Mouse (Mus musculus) lung, embryonic 16.5 days (tissue): ENCODE measurements around the gene Rab29. TPM values are rescaled to one million over a fixed set of nuclear protein-coding genes. Genes with fewer than 3 reads are reported as not detected.
"Not testable (repeated sequence)": the region's sequence is repeated elsewhere in the genome, so short reads cannot be mapped to it uniquely, and the experiment has no call there.

Source experiments
- ATAC-seq: fragments of 200-750 bp; cut with Nextera tagmentation; 2 replicates; pipeline ENCODE4 v1.8.0; 2017; ENCODE audit warnings: low read depth, mild to moderate bottlenecking, moderate library complexity
- H3K27ac ChIP-seq: fragments of 300-500 bp; sonication (generic); 2 replicates; pipeline ENCODE4 v1.5.1; 2014; ENCODE audit warnings: mild to moderate bottlenecking, control low read depth, low read length
- H3K27me3 ChIP-seq: fragments of 300-500 bp; sonication (generic); 2 replicates; pipeline ENCODE4 v1.6.1; 2014; ENCODE audit warnings: low read depth, low read length, mixed read lengths; ENCODE audit not compliant: control insufficient read depth, insufficient read depth
- H3K36me3 ChIP-seq: fragments of 300-500 bp; sonication (generic); 2 replicates; pipeline ENCODE4 v1.6.1; 2014; ENCODE audit warnings: low read length; ENCODE audit not compliant: control insufficient read depth, insufficient read depth
- H3K4me1 ChIP-seq: fragments of 300-500 bp; sonication (generic); replicated peaks from 2 replicates; pipeline ENCODE4 v1.6.1; 2014; ENCODE audit warnings: low read length, mixed read lengths; ENCODE audit not compliant: control insufficient read depth, insufficient read depth
- H3K4me2 ChIP-seq: fragments of 300-500 bp; sonication (generic); 2 replicates; pipeline ENCODE4 v1.6.1; 2014; ENCODE audit warnings: low read depth, low read length, control low read depth
- H3K4me3 ChIP-seq: fragments of 300-500 bp; sonication (generic); 2 replicates; pipeline ENCODE4 v1.5.1; 2014; ENCODE audit warnings: mild to moderate bottlenecking, low read length, control low read depth
- H3K9ac ChIP-seq: fragments of 300-500 bp; sonication (generic); 2 replicates; pipeline ENCODE4 v1.6.1; 2014; ENCODE audit warnings: low read length, control low read depth
- H3K9me3 ChIP-seq: fragments of 300-500 bp; sonication (generic); 2 replicates; pipeline ENCODE4 v1.6.1; 2016; ENCODE audit warnings: low read length; ENCODE audit not compliant: control insufficient read depth
- WGBS: fragments of 180-500 bp; shearing (Covaris S2); extraction: QIAGEN DNeasy Blood & Tissue Kit; methylation state at CpG from one replicate; pipeline ENCODE4 v1.1.7; 2014; 5-methylcytosine and 5-hydroxymethylcytosine counted together
- polyA plus RNA-seq: library from polyadenylated mRNA; unstranded; fragments of >200 nt; fragmentation: Nextera tagmentation; extraction: Ambion mirVana; gene quantifications from 2 replicates; pipeline ENCODE4 v1.2.1, GENCODE M21; 2015

The Rab29 gene
- polyA plus RNA-seq: 24.0 and 25.8 TPM in 2 replicates

DNA sequence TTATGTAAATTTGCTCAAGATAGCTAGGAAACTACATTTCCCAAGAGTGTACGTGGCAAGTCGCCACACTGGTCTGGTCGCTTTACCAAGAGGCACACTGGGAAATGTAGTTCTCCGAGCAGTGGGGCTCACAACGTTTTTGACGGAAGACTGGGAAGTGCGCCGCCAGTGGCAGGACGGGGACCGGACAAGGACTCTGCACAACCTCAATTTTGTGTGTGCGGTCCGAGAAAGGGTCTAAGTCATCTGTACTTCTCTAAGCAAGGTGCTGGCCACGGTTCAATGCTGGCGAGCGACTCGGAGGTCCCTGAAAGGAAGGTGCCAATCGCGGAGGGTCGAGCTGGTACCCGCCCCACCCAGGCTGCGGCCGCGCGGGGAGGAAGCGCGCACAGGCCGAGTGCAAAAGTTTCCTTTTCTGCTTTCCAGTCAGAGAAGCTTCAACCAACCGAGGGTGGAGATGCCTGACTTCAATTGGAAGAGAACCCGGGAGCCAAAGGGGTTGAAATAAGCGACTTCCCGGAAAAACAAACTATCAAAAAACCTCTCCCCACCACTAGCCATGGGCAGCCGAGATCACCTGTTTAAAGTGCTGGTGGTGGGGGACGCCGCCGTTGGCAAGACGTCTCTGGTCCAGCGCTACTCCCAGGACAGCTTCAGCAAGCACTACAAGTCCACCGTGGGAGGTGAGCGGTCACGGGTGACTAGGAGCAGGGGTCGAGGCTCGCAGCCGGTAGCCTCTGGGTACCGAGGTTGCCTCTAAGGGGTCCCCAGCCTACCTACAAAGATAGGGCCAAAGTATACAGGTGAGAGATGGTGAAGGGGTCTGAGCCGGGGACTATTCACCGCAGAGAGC, at the start of gene Rab29:
Gene Rab29, plus strand, starts transcription at position 132 of the 853 bp plus-strand sequence.
- peak within 1 kb of the TSS; percentile 76 for H3K9ac ChIP-seq
- no peaks in the 10 kb centered on the region for H3K27me3 ChIP-seq
- no peaks in the 10 kb centered on the region for H3K9me3 ChIP-seq
- H3K4me1 ChIP-seq: peaks cover 3% of the 10 kb centered on the region
- H3K4me2 ChIP-seq: peak within 1 kb of the TSS; percentile 66
- no peaks in the 10 kb centered on the region; the same call in 1 of the 2 replicates for H3K36me3 ChIP-seq
- peak; percentile 98 for ATAC-seq
- WGBS: 1% methylated on average over 46 of the region's 46 CpGs
- H3K4me3 ChIP-seq: peak within 1 kb of the TSS; percentile 73
- H3K27ac ChIP-seq: peak within 1 kb of the TSS; percentile 16; the same call in 1 of the 2 replicates

DNA sequence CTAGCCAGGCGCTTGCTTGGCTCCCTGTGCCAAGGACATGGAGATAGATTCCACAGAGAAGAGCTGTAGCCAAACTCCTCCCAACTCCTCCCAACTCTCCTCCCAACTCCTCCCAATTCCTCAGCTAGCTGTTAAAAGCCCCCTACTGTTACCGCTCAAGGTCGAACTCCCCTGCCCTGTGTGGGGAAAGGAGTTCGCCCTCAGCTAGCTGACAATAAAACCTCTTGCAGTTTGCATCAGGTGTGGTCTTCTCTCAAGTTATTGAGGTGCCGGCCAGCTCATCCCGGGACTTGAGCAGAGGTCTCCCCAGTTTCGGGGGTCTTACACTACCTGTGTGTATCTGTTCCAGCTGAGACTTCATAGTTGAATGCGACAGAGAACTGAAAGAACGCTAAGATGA, 46.7 kb upstream of the Rab29 start:
- H3K36me3 ChIP-seq, H3K27me3 ChIP-seq, H3K9me3 ChIP-seq, H3K4me2 ChIP-seq, H3K9ac ChIP-seq, ATAC-seq, H3K4me3 ChIP-seq, H3K4me1 ChIP-seq, H3K27ac ChIP-seq: not testable (repeated sequence)
- WGBS: 68% methylated on average over 8 of the region's 9 CpGs

GRCm38 (mm10) chr1:131820887-131821328, 46.1 kb upstream of the Rab29 start:
- no peaks in the 10 kb centered on the region for H3K36me3 ChIP-seq
- H3K9me3 ChIP-seq: peaks cover 3% of the 10 kb centered on the region; the same call in 1 of the 2 replicates
- H3K4me2 ChIP-seq: no peak overlapping the region
- no peaks in the 10 kb centered on the region for H3K27me3 ChIP-seq
- no peaks in the 10 kb centered on the region for H3K4me1 ChIP-seq
- ATAC-seq: no peak
- no peak overlapping the region for H3K27ac ChIP-seq
- H3K9ac ChIP-seq: no peak overlapping the region
- WGBS: 57% methylated on average over 10 of the region's 10 CpGs
- no peak overlapping the region for H3K4me3 ChIP-seq

DNA sequence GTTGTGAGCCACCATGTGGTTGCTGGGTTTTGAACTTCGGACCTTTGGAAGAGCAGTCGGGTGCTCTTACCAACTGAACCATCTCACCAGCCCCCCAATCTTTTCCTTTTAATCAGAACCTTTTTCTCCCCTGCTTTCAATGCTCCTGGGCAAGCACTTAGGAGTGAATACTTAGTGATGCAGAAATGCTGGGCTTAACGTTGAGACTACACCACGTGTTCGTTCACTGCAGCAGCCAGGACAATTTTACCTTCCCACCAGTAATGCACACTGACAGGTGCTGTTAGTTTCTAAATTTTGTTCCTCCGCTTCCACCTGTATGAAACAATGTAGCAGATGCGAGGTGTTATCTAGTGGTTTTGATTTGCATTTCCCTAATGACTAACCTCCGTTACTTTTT, 44.7 kb upstream of the Rab29 start:
- no peak for ATAC-seq
- no peak overlapping the region for H3K27ac ChIP-seq
- no peak overlapping the region for H3K4me2 ChIP-seq
- peaks cover 3% of the 10 kb centered on the region; the same call in 1 of the 2 replicates for H3K9me3 ChIP-seq
- 0 out of 2 replicates have a peak, but pooled peaks cover 4% of the 10 kb centered on the region for H3K4me1 ChIP-seq
- H3K27me3 ChIP-seq: no peaks in the 10 kb centered on the region
- 70% methylated on average over 8 of the region's 8 CpGs for WGBS
- H3K36me3 ChIP-seq: no peaks in the 10 kb centered on the region
- no peak overlapping the region for H3K4me3 ChIP-seq
- no peak overlapping the region for H3K9ac ChIP-seq

GRCm38 (mm10) chr1:131822856-131823492, 44.0 kb upstream of the Rab29 start:
- Histone ChIP-seq H3K4me1 (0 out of 2 replicates have a peak, but pooled peaks cover 4% of the 10 kb centered on the region), H3K4me2 (no peak overlapping the region), H3K27me3 (no peaks in the 10 kb centered on the region), H3K9ac (no peak overlapping the region), H3K9me3 (peaks cover 3% of the 10 kb centered on the region; the same call in 1 of the 2 replicates), H3K36me3 (no peaks in the 10 kb centered on the region), H3K27ac (no peak overlapping the region), H3K4me3 (no peak overlapping the region)
- no peak for ATAC-seq
- WGBS: 85% methylated on average over 1 of the region's 1 CpGs

DNA sequence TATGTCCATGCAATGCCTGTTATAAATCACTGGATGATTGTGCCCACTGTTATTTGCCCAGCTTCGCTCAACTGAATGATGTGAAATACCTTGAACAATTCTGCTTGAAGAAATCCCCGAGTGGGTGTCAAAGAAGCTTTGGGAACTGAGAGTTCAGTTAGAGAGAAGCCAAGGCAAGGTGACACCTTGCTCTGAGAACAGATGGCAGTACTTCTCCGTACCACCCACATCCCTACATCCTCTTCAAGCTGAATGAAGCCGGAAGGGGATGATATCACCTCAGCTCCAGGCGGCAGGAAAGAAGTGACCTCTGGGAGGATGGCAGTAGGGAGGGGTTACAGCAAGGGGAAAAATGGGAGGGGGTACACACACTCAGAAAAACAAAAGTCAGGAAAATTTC, 43.5 kb upstream of the Rab29 start:
- Histone ChIP-seq H3K36me3 (no peaks in the 10 kb centered on the region), H3K4me2 (no peak overlapping the region), H3K9ac (no peak overlapping the region), H3K9me3 (peaks cover 3% of the 10 kb centered on the region; the same call in 1 of the 2 replicates), H3K27ac (no peak overlapping the region), H3K4me3 (no peak overlapping the region), H3K4me1 (0 out of 2 replicates have a peak, but pooled peaks cover 4% of the 10 kb centered on the region), H3K27me3 (no peaks in the 10 kb centered on the region)
- no peak for ATAC-seq
- WGBS: 34% methylated on average over 5 of the region's 5 CpGs

DNA sequence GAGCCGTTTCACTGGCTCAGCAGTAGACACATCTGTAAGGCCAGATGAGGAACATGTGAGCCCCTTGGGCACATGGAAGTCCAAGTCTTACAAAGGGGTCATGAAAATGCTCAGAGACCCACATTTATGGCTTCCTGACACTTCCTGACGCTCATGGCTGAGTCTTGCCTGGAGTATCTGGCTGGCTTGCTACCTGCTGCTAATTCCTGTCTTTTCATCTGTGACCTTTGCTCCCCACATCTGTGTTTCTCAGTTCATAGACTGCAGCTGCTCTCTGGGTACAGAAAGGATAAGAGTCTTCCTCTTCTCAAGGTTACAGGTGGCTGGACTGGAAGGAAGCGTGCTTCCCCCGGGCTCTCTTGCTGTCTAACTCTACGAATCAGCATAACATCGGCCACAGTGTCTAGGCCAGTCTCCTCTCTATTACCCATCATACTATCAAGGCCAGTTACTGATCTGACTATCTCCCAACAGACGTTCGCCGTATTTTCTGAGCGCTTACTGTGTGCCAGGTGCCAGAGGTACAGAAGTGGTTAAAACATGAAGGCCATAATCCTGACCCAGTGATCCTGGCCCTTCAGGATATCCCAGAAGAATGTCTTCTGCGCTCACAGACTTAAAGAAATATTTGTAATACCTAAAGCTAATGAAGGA, 42.4 kb upstream of the Rab29 start:
- no peak for ATAC-seq
- 77% methylated on average over 11 of the region's 11 CpGs for WGBS
- no peaks in the 10 kb centered on the region; the same call in 1 of the 2 replicates for H3K9me3 ChIP-seq
- H3K27ac ChIP-seq: no peak overlapping the region
- no peak overlapping the region for H3K4me3 ChIP-seq
- no peaks in the 10 kb centered on the region for H3K27me3 ChIP-seq
- no peak overlapping the region for H3K9ac ChIP-seq
- H3K4me2 ChIP-seq: no peak overlapping the region
- H3K36me3 ChIP-seq: no peaks in the 10 kb centered on the region
- peaks cover 10% of the 10 kb centered on the region; the same call in 1 of the 2 replicates for H3K4me1 ChIP-seq

GRCm38 (mm10) chr1:131827207-131827786, 39.7 kb upstream of the Rab29 start, which contains the start of gene Slc41a1:
Gene Slc41a1, plus strand, starts transcription at chr1:131827493.
- peak within 1 kb of the TSS; percentile 85 for H3K9ac ChIP-seq
- no peaks in the 10 kb centered on the region for H3K9me3 ChIP-seq
- peak within 1 kb of the TSS; percentile 76 for H3K4me3 ChIP-seq
- 2% methylated on average over 25 of the region's 25 CpGs for WGBS
- no peaks in the 10 kb centered on the region for H3K36me3 ChIP-seq
- peaks cover 10% of the 10 kb centered on the region; the same call in 1 of the 2 replicates for H3K4me1 ChIP-seq
- H3K4me2 ChIP-seq: peak within 1 kb of the TSS; percentile 93
- no peaks in the 10 kb centered on the region for H3K27me3 ChIP-seq
- peak; percentile 61 for ATAC-seq
- peak within 1 kb of the TSS; percentile 79 for H3K27ac ChIP-seq
